In genomic region chr14:76128174-76128573, GRCm38 (mm10) we compare ENCODE assay signal across 25 mouse cellular contexts.
"Had no signal": no experiment of that assay in that cellular context is flagged by ENCODE, and none has a peak within 500 bp of the region (broad histone marks: within the 10 kb centered on the region; RNA-seq: fewer than 3 reads in every experiment).

No protein-coding gene starts in this region.

- H3K9ac ChIP-seq: embryonic facial prominence, embryonic 12.5 days; embryonic facial prominence, embryonic 13.5 days; embryonic facial prominence, embryonic 15.5 days; forebrain, embryonic 12.5 days; forebrain, embryonic 13.5 days; forebrain, embryonic 15.5 days; forebrain, postnatal 0 days had no signal

- H3K4me3 ChIP-seq: embryonic facial prominence, embryonic 10.5 days; embryonic facial prominence, embryonic 12.5 days; embryonic facial prominence, embryonic 13.5 days; embryonic facial prominence, embryonic 15.5 days; erythroblast, embryonic 14.5 days; forebrain, embryonic 10.5 days; forebrain, embryonic 12.5 days; forebrain, embryonic 13.5 days; forebrain, embryonic 15.5 days; gastrocnemius, adult 2 months; heart, adult 2 months; heart, embryonic 10.5 days had no signal

- H3K4me1 ChIP-seq: embryonic facial prominence, embryonic 10.5 days; embryonic facial prominence, embryonic 12.5 days; embryonic facial prominence, embryonic 13.5 days; embryonic facial prominence, embryonic 15.5 days; forebrain, embryonic 10.5 days; forebrain, embryonic 12.5 days; forebrain, embryonic 13.5 days; forebrain, embryonic 15.5 days; heart, embryonic 10.5 days had no signal

- H3K9me3 ChIP-seq: embryonic facial prominence, embryonic 10.5 days; embryonic facial prominence, embryonic 12.5 days; embryonic facial prominence, embryonic 13.5 days; embryonic facial prominence, embryonic 15.5 days; forebrain, embryonic 10.5 days; forebrain, embryonic 12.5 days; forebrain, embryonic 13.5 days; forebrain, embryonic 15.5 days; heart, embryonic 10.5 days had no signal

- DNase-seq: cerebellum, adult 8-10 months; cerebellum, adult 9-10 months; cerebellum, adult 9-11 months; cerebellum, postnatal 10 days; cerebellum, postnatal 14 days; cerebellum, postnatal 25 days; cerebellum, postnatal 36 days; embryo, embryonic 11 days; forebrain, postnatal 0 days; gastrocnemius, adult 2 months; gastrocnemius, postnatal 10 days; gastrocnemius, postnatal 14 days; gastrocnemius, postnatal 25 days; gastrocnemius, postnatal 36 days; heart, adult 2 months had no signal

- H3K27me3 ChIP-seq: embryonic facial prominence, embryonic 12.5 days; embryonic facial prominence, embryonic 13.5 days; embryonic facial prominence, embryonic 15.5 days; forebrain, embryonic 12.5 days; forebrain, embryonic 13.5 days; forebrain, embryonic 15.5 days had no signal

- H3K27ac ChIP-seq: embryonic facial prominence, embryonic 10.5 days; embryonic facial prominence, embryonic 12.5 days; embryonic facial prominence, embryonic 13.5 days; embryonic facial prominence, embryonic 15.5 days; forebrain, embryonic 10.5 days; forebrain, embryonic 12.5 days; forebrain, embryonic 13.5 days; forebrain, embryonic 15.5 days; gastrocnemius, adult 2 months; heart, adult 2 months; heart, embryonic 10.5 days had no signal
